Mouse (Mus musculus) adrenal gland, postnatal 14 days (tissue): ENCODE results near the gene Sp2. TPM values are rescaled to one million over a fixed set of nuclear protein-coding genes. Genes with fewer than 3 reads are reported as not detected.
A peak's percentile ranks its signal among the peaks of the same experiment; 100 is the strongest.

Experiments used
- DNase-seq: peaks from one replicate; pipeline ENCODE4 v3.0.0; 2021; ENCODE audit warnings: mixed read lengths
- long read RNA-seq, 2 experiments: library from polyadenylated mRNA; stranded (forward); transcript quantifications; one replicate each; pipeline ENCODE4 v2.0.0; 2021
- total RNA-seq: library from RNA; stranded (reverse); gene quantifications from 2 replicates; pipeline ENCODE4 v1.2.3, GENCODE M21; 2021

The Sp2 gene
- 15.5 and 18.3 TPM in 2 replicates for total RNA-seq
- long read RNA-seq, experiment 1, partial matches to known transcripts, result 5 of 19 reads
- long read RNA-seq, experiment 1, other reads (novel, unspliced or antisense), result 14 of 19 reads
- long read RNA-seq, experiment 2, partial matches to known transcripts, result 6 of 13 reads
- long read RNA-seq, experiment 2, other reads (novel, unspliced or antisense), result 6 of 13 reads

GRCm38 (mm10) chr11:96982859-96983258 is at the start of gene Sp2:
TSS of gene Sp2 (minus strand) at chr11:96982959.
- DNase-seq, result no peak

GRCm38 (mm10) chr11:97032499-97032898 is 49.7 kb upstream of the Sp2 start:
- no peak for DNase-seq

GRCm38 (mm10) chr11:97031977-97032376 is 49.2 kb upstream of the Sp2 start:
- no peak for DNase-seq

GRCm38 (mm10) chr11:97030426-97030825 is 47.7 kb upstream of the Sp2 start:
- no peak for DNase-seq

DNA sequence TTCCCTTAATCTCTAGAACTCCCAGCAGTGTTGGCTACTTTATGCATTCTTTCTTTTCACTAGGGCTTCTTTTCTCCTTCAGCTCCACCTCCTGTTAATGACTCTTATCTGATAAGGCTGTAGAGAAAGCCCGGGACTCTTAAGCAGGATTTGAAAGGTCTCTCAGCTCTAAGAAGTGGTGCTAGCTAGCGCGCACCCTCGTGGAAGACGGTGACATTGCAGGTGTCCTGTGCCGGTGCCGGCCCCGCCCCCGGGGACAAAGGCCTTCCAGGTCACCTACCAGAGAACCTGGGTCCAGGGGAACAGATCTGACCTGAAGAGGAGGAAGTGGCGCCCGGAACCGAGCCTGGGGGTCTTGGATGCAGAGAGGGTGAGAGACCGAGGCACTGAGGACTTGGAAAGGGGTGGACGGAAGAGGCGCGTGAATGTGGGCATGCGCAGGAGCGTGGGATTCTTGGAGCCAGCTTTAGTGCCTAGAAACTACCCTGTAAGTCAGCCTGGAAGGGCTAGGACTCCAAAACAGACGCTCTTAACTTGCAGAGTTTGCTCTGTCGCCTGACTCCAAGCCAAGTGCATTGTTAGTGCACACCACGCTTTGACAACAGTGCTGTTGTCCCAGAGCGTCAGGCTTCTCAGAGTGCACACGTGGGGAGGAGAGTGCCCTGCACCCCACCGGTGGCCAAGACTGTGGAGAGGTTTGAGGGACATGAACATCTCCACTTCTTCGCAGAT is 47.1 kb upstream of the Sp2 start, which contains the start of gene Scrn2:
TSS of gene Scrn2 (plus strand) at position 253 of the 732 bp plus-strand sequence.
- peak; percentile 89 for DNase-seq

- peak; percentile 92 for DNase-seq
Observed at GRCm38 (mm10) chr11:97025721-97026344, 43.1 kb upstream of the Sp2 start.

DNA sequence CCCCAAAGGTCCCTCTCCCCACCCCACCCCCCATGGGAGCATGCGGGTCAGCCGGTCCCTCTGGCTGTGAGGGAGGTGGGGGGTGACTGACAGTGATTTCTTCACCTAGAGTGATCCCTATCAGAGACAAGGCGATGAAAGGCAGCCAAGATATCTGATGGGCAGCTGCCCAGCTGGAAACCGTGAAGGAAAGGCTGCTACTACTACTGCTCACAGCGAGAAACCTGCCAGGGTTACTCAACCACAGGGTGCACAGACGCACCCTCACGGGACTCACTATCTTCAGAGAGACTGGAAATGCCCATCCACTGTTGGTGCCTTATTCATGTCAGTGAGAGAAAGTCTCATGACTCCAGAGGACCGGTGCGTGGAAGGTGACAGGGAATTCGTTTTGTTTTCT is 42.2 kb upstream of the Sp2 start:
- peak; percentile 68 for DNase-seq

DNA sequence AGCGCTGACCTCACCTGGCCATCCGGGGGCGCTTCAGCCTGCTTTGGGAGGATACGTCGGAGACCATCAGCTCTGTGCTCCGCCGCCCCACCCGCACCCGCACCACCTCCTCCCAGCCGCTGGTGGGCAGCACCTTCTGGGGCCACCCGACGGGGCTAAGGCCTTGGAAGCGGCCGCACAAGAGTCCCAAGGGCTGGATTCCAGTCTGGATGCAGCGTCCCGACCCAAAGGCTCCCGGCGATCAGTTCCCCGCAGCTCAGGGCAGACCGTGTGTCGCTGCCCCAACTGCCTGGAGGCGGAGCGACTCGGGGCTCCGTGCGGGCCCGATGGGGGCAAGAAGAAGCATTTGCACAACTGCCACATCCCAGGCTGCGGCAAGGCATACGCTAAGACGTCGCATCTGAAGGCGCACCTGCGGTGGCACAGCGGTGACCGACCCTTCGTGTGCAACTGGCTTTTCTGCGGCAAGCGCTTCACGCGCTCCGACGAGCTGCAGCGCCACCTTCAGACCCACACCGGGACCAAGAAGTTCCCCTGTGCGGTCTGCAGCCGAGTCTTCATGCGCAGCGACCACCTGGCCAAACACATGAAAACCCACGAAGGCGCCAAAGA is 39.2 kb upstream of the Sp2 start:
- peak; percentile 87 for DNase-seq

DNA sequence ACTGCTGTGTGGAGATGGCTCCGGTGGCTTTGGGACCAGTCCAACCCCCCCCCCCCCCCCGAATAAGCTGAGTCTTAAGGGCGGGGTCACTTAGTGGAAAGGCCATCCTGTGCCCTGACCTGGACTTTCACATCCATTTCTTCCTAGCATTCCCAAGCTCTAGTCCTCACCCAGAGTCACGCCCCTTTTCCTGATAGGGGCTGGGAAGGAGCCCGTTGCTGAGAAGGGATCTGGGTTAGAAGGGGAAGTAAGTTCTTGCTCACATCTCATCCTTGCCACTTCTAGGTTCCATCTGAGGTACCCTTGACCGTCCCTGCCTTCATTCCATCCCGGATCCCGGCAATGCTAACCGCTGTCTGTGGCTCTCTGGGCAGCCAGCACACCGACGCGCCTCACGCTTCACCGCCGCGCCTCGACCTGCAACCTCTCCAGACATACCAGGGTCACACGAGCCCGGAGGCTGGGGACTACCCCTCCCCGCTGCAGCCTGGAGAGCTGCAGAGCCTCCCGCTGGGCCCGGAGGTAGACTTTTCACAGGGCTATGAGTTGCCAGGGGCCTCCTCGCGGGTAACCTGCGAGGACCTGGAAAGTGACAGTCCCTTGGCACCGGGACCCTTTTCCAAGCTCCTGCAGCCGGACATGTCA is 38.5 kb upstream of the Sp2 start:
- DNase-seq, result no peak

GRCm38 (mm10) chr11:97019345-97019708 is 36.6 kb upstream of the Sp2 start:
- DNase-seq, result no peak

DNA sequence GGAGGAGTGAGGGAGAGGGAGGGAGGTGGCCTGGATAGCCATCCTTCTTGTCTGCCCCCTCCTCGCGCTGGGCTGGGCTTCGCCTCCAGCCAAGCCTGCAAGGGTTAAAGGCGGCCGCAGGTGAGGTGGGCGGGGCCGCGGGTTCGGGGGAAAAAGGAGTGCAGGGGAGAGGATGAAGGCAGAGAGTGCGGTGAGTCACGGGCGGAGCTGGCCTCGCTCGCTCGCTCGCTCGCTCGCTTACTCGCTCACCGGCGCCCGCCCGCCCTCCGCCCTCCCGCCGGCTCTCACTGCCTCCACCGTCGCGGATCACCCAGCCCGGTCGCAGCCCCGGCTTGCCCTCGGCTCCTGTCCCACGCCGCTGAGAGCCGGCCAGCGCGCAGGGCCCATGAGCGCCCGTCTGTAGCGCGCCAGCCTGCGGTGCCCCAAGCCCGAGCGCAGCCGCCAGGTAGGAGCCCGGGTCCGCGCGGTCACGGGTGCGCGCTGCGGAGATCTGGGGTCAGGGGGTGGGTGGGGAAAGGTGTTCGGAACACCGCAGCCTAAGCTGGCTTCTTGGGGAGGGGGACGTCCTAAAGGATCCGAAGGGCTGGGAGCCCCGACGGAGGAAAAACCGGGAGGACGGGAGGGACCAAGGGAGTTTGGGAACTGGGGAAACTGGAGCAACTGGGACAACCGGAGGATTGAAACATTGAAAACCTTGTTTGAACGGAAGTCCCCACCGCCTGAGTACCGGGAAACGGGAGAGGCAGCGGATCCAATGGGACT is 36.0 kb upstream of the Sp2 start:
- DNase-seq, result peak; percentile 45

DNA sequence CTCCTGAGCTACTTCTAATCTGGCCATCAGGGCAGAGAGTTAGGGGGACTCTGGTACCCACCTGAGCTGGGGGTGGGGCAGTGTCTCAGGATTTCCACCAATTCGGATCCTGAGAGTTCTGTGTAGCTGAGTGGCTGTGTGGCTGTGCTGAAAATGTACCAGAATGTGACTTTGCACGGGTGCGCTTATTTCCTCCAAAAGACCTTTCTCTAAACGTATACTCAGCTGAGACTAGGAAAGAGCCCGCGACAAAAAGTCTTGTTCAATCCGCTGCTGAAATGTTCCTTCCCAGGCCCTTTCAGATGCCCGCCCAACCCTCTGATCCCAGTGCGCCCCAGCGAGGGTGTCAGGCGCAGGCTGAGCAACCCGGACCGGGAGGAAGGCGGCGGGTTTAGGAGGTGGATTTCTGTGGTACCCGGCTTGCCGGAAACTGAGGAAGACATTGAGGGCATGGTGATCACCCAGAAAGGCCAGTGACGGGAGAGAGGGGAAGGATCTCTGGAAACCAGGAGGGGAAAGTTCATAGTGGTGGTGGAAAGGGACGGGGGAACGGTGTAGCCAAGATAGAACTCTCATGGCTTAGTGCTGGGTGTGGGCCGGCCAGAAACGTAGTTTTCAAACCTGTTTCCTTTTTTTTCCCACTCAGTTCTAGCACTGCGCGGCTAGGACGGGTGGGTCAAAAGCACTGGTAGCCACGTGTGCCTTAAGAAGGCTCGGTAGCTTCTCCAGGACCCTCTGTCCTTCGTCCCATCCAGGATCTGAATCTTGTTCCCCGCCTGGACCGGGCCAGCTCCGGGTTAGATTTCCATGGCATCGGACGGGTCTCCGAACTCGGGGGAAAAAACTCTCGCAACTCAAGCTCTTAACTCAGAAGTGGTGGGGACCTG is 35.2 kb upstream of the Sp2 start:
- no peak for DNase-seq

- no peak for DNase-seq
Observed at GRCm38 (mm10) chr11:97013121-97013670, 30.4 kb upstream of the Sp2 start, which contains the start of gene Sp6. TSS of gene Sp6 (plus strand) at chr11:97013394.

- no peak for DNase-seq
Observed at GRCm38 (mm10) chr11:97009198-97009790, 26.5 kb upstream of the Sp2 start.

- peak; percentile 27 for DNase-seq
Observed at GRCm38 (mm10) chr11:97007093-97007794, 24.5 kb upstream of the Sp2 start.

GRCm38 (mm10) chr11:97003170-97003569 is 20.4 kb upstream of the Sp2 start:
- DNase-seq, result no peak

DNA sequence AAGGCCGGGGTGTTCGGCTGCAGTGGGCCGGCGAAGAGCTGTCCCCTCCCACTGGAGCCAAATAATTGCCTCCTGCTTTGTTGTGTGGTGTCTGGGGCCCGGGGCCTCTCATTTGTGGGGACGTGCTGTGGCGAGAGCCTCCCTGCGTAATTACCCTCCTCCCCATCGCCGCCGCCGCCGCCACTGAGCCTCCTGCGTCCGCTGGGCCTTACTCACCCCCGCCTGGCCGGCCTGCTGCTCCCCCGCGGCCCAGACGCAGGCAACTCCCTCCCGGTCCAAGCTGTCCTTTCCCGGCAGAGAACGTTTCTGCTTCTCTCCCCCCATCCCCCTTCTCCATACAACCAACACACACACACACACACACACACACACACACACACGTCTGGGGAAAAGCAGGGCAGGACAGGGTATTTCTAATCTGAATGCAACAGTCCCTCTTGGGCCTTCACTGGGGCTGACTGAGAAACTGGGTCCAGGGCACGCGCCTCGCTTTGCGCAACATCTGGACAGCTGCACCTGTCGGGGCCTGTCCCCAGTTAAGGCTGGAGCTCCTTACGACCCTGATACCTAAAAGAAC is 14.7 kb upstream of the Sp2 start:
- DNase-seq, result peak; percentile 65

DNA sequence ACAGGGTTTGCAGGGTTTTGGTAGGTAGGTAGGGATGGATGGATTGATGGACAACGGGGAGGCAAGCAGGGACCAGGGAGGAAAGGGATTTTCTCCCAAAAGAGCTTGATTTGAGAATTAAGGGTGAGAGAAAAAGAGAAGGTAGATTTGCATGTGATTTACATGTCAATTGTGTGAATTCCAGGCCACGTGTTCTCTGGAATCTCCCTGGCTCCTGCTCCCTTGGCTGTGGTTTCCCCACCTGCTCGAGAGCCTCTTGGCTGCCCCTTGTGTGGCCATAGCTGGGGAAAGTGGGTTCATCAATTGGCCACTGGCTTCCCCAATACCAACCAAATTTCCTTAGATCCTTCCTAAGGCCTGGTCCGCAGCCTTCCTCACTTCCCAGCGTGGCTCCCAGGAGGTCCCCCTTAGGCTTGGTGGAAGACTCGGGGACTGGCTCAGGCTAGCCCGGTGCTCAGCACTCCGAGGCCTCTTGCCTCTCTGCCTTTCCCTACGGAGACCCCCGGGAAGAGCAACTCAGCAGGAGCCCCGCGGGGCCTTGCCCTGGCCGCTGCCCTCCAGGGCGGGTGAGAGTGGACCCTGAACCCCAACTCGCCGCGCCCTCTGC is 14.1 kb upstream of the Sp2 start:
- DNase-seq, result no peak
